In genomic region chrX:136127038-136127743, GRCm38 (mm10) we compare ENCODE assay signal across 12 mouse cellular contexts. TPM values are rescaled to one million over a fixed set of nuclear protein-coding genes. Genes with fewer than 3 reads are reported as not detected.
A peak's percentile ranks its signal among the peaks of the same experiment; 100 is the strongest.
DNase-seq lines count a peak whose midpoint lies in the region; ATAC-seq and TF ChIP-seq lines count a peak whose summit lies in the region.
"Had no signal": no experiment of that assay in that cellular context is flagged by ENCODE, and none has a peak within 500 bp of the region (broad histone marks: within the 10 kb centered on the region; RNA-seq: fewer than 3 reads in every experiment).

No protein-coding gene starts in this region.

- no peaks in the 10 kb centered on the region for H3K4me1 ChIP-seq in hindbrain, embryonic 11.5 days (replicated peaks; ENCODE audit: control insufficient read depth, insufficient read depth, low read length)
- H3K4me1 ChIP-seq in hindbrain, embryonic 12.5 days = no peaks in the 10 kb centered on the region
- no peaks in the 10 kb centered on the region for H3K4me1 ChIP-seq in liver, postnatal 0 days (ENCODE audit: insufficient read depth)
- H3K4me1 ChIP-seq in intestine, embryonic 16.5 days (ENCODE audit: control insufficient read depth, insufficient read depth, low read length) = no peaks in the 10 kb centered on the region
- H3K4me1 ChIP-seq: heart, embryonic 13.5 days; limb, embryonic 13.5 days had no signal

- no peak for TF ChIP-seq EP300 in liver, postnatal 0 days (IDR thresholded peaks at IDR 0.05; ENCODE audit: low read depth)

- H3K9ac ChIP-seq in hindbrain, embryonic 11.5 days (ENCODE audit: low read depth, low read length) = no peak overlapping the region
- H3K9ac ChIP-seq in hindbrain, embryonic 12.5 days = no peak overlapping the region
- no peak overlapping the region for H3K9ac ChIP-seq in liver, postnatal 0 days (replicated peaks)
- H3K9ac ChIP-seq in intestine, embryonic 16.5 days (ENCODE audit: low read depth, low read length) = no peak overlapping the region
- H3K9ac ChIP-seq: heart, embryonic 13.5 days; limb, embryonic 13.5 days had no signal

- H3K9me3 ChIP-seq in hindbrain, embryonic 11.5 days (ENCODE audit: control insufficient read depth, low read length) = no peaks in the 10 kb centered on the region
- H3K9me3 ChIP-seq in hindbrain, embryonic 12.5 days (replicated peaks) = no peaks in the 10 kb centered on the region
- no peaks in the 10 kb centered on the region for H3K9me3 ChIP-seq in liver, postnatal 0 days (ENCODE audit: low read length)
- no peaks in the 10 kb centered on the region for H3K9me3 ChIP-seq in intestine, embryonic 16.5 days (ENCODE audit: control insufficient read depth, low read length)
- H3K9me3 ChIP-seq: heart, embryonic 13.5 days; limb, embryonic 13.5 days had no signal

- H3K27me3 ChIP-seq in hindbrain, embryonic 11.5 days (ENCODE audit: control insufficient read depth, insufficient read depth, low read length) = no peaks in the 10 kb centered on the region
- no peaks in the 10 kb centered on the region for H3K27me3 ChIP-seq in hindbrain, embryonic 12.5 days
- H3K27me3 ChIP-seq in liver, postnatal 0 days (ENCODE audit: insufficient read depth, low read length) = no peaks in the 10 kb centered on the region
- H3K27me3 ChIP-seq in intestine, embryonic 16.5 days (replicated peaks; ENCODE audit: control insufficient read depth, insufficient read depth, low read length) = no peaks in the 10 kb centered on the region
- H3K27me3 ChIP-seq: heart, embryonic 13.5 days; limb, embryonic 13.5 days had no signal

- DNase-seq in hindbrain, embryonic 11.5 days (ENCODE audit: low spot score) = peak; percentile 7
- peak; percentile 50 for DNase-seq in ES-CJ7 (ENCODE audit: low read depth, low spot score)
- DNase-seq in embryo, embryonic 9.5 days (ENCODE audit: extremely low spot score) = peak; percentile 12
- no peak for DNase-seq in liver, postnatal 0 days
- no peak for DNase-seq in thymus, postnatal 10 days (ENCODE audit: low spot score in 2 of 2)
- DNase-seq in layer of hippocampus, adult 2 months (ENCODE audit: low spot score in 2 of 2) = no peak

- no peak overlapping the region for H3K27ac ChIP-seq in hindbrain, embryonic 11.5 days (ENCODE audit: low read depth, low read length)
- H3K27ac ChIP-seq in hindbrain, embryonic 12.5 days = no peak overlapping the region
- H3K27ac ChIP-seq in liver, postnatal 0 days (ENCODE audit: low read depth) = no peak overlapping the region
- no peak overlapping the region for H3K27ac ChIP-seq in layer of hippocampus, adult 2 months
- H3K27ac ChIP-seq in intestine, embryonic 16.5 days (ENCODE audit: low read length) = no peak overlapping the region
- H3K27ac ChIP-seq: heart, embryonic 13.5 days; limb, embryonic 13.5 days had no signal

- no peak overlapping the region for H3K4me3 ChIP-seq in hindbrain, embryonic 11.5 days (ENCODE audit: low read depth, low read length)
- no peak overlapping the region for H3K4me3 ChIP-seq in hindbrain, embryonic 12.5 days
- no peak overlapping the region for H3K4me3 ChIP-seq in liver, postnatal 0 days (ENCODE audit: low read depth, low read length)
- no peak overlapping the region for H3K4me3 ChIP-seq in layer of hippocampus, adult 2 months
- H3K4me3 ChIP-seq in intestine, embryonic 16.5 days (ENCODE audit: low read length) = no peak overlapping the region
- H3K4me3 ChIP-seq: heart, embryonic 13.5 days; limb, embryonic 13.5 days had no signal

- H3K36me3 ChIP-seq in hindbrain, embryonic 11.5 days (ENCODE audit: control insufficient read depth, insufficient read depth, low read length) = no peaks in the 10 kb centered on the region
- H3K36me3 ChIP-seq in hindbrain, embryonic 12.5 days = no peaks in the 10 kb centered on the region
- no peaks in the 10 kb centered on the region for H3K36me3 ChIP-seq in liver, postnatal 0 days (replicated peaks; ENCODE audit: insufficient read depth, low read length)
- H3K36me3 ChIP-seq in intestine, embryonic 16.5 days (ENCODE audit: control insufficient read depth, insufficient read depth, low read length) = no peaks in the 10 kb centered on the region
- H3K36me3 ChIP-seq: heart, embryonic 13.5 days; limb, embryonic 13.5 days had no signal

- TF ChIP-seq CTCF in liver, postnatal 0 days (IDR thresholded peaks at IDR 0.05; ENCODE audit: low read depth) = peak; percentile 54
- no peak for TF ChIP-seq CTCF in layer of hippocampus, adult 2 months (conservative IDR thresholded peaks at IDR 0.05)

- ATAC-seq in hindbrain, embryonic 11.5 days (ENCODE audit: low FRiP score) = no peak
- no peak for ATAC-seq in hindbrain, embryonic 12.5 days (ENCODE audit: low FRiP score)
- ATAC-seq in liver, postnatal 0 days = peak; percentile 51; the same call in 1 of the 2 replicates
- no peak for ATAC-seq in intestine, embryonic 16.5 days
- ATAC-seq: forebrain, embryonic 16.5 days had no signal

- WGBS in hindbrain, embryonic 11.5 days = 62% methylated on average over 8 of the region's 8 CpGs
- 67% methylated on average over 8 of the region's 8 CpGs for WGBS in hindbrain, embryonic 12.5 days
- WGBS in liver, postnatal 0 days (ENCODE audit: insufficient replicate concordance) = 47% methylated on average over 8 of the region's 8 CpGs
- 53% methylated on average over 8 of the region's 8 CpGs for WGBS in intestine, embryonic 16.5 days

- H3K4me2 ChIP-seq in hindbrain, embryonic 11.5 days (replicated peaks; ENCODE audit: low read depth, low read length) = no peak overlapping the region
- H3K4me2 ChIP-seq in hindbrain, embryonic 12.5 days (replicated peaks) = no peak overlapping the region
- no peak overlapping the region for H3K4me2 ChIP-seq in liver, postnatal 0 days (ENCODE audit: low read depth, low read length)
- no peak overlapping the region for H3K4me2 ChIP-seq in intestine, embryonic 16.5 days (ENCODE audit: low read depth, low read length)
- H3K4me2 ChIP-seq: heart, embryonic 13.5 days; limb, embryonic 13.5 days had no signal

RNA-seq across cellular contexts. Expression of gene Bex4, which starts 11.6 kb away (rescaled TPM):
- 85.4 and 86.3 TPM in 2 replicates for polyA plus RNA-seq in hindbrain, embryonic 11.5 days (2014; fragmentation: Nextera tagmentation; extraction: Ambion mirVana)
- 71.4 and 77.7 TPM in 2 replicates for polyA plus RNA-seq in hindbrain, embryonic 12.5 days (2016; fragmentation: Nextera tagmentation; extraction: Ambion mirVana)
- polyA plus RNA-seq in liver, postnatal 0 days (2015; fragmentation: Nextera tagmentation; extraction: Ambion mirVana) = 111 and 121 TPM in 2 replicates
- total RNA-seq in layer of hippocampus, adult 2 months (2021) = 10 to 100 TPM; 18.5 to 22.0 TPM
- polyA plus RNA-seq in intestine, embryonic 16.5 days (2015; fragmentation: Nextera tagmentation; extraction: Ambion mirVana) = 242 and 258 TPM in 2 replicates

RNA-seq across cellular contexts. Expression of gene Nxf3, which starts 42.1 kb away (rescaled TPM):
- not detected in 2 replicates for polyA plus RNA-seq in hindbrain, embryonic 11.5 days (2014; fragmentation: Nextera tagmentation; extraction: Ambion mirVana)
- not detected in 2 replicates for polyA plus RNA-seq in hindbrain, embryonic 12.5 days (2016; fragmentation: Nextera tagmentation; extraction: Ambion mirVana)
- 0.07 and 0.09 TPM in 2 replicates for polyA plus RNA-seq in liver, postnatal 0 days (2015; fragmentation: Nextera tagmentation; extraction: Ambion mirVana)
- under 1 TPM in 1 of 2 experiments, not detected in 1; 0.12 TPM for total RNA-seq in layer of hippocampus, adult 2 months (2021)
- polyA plus RNA-seq in intestine, embryonic 16.5 days (2015; fragmentation: Nextera tagmentation; extraction: Ambion mirVana) = 0.11 and 0.12 TPM in 2 replicates
- total RNA-seq: adrenal gland, postnatal 36 days had no signal
- polyA plus RNA-seq: limb, embryonic 13.5 days had no signal

RNA-seq across cellular contexts. Expression of gene Tceal8, which starts 45.0 kb away (rescaled TPM):
- 227 and 238 TPM in 2 replicates for polyA plus RNA-seq in hindbrain, embryonic 11.5 days (2014; fragmentation: Nextera tagmentation; extraction: Ambion mirVana)
- polyA plus RNA-seq in hindbrain, embryonic 12.5 days (2016; fragmentation: Nextera tagmentation; extraction: Ambion mirVana) = 168 and 189 TPM in 2 replicates
- polyA plus RNA-seq in liver, postnatal 0 days (2015; fragmentation: Nextera tagmentation; extraction: Ambion mirVana) = 139 and 150 TPM in 2 replicates
- 10 to 100 TPM; 33.2 to 40.7 TPM for total RNA-seq in layer of hippocampus, adult 2 months (2021)
- polyA plus RNA-seq in intestine, embryonic 16.5 days (2015; fragmentation: Nextera tagmentation; extraction: Ambion mirVana) = 232 and 243 TPM in 2 replicates

RNA-seq across cellular contexts. Expression of gene Bex2, which starts 59.2 kb away (rescaled TPM):
- 305 and 309 TPM in 2 replicates for polyA plus RNA-seq in hindbrain, embryonic 11.5 days (2014; fragmentation: Nextera tagmentation; extraction: Ambion mirVana)
- polyA plus RNA-seq in hindbrain, embryonic 12.5 days (2016; fragmentation: Nextera tagmentation; extraction: Ambion mirVana) = 351 and 371 TPM in 2 replicates
- 141 and 149 TPM in 2 replicates for polyA plus RNA-seq in liver, postnatal 0 days (2015; fragmentation: Nextera tagmentation; extraction: Ambion mirVana)
- total RNA-seq in layer of hippocampus, adult 2 months (2021) = 100 to 1,000 TPM; 365 to 379 TPM
- polyA plus RNA-seq in intestine, embryonic 16.5 days (2015; fragmentation: Nextera tagmentation; extraction: Ambion mirVana) = 106 and 108 TPM in 2 replicates

Comparison
In these comparisons a context has a peak if more than half of its experiments do, and no peak if none do; other contexts are left out.
1. DNase-seq: peak in hindbrain, embryonic 11.5 days (single experiment), ES-CJ7 (single experiment) and embryo, embryonic 9.5 days (single experiment); none in liver, postnatal 0 days (single experiment), thymus, postnatal 10 days (0 of 2) and layer of hippocampus, adult 2 months (0 of 2).